Mouse (Mus musculus): Measurements from ENCODE around the gene B3galt1. TPM values are rescaled to one million over a fixed set of nuclear protein-coding genes. Genes with fewer than 3 reads are reported as not detected.

The B3galt1 gene
- polyA plus RNA-seq, 1 experiment from 2014 or later, result 11.9 TPM

DNA sequence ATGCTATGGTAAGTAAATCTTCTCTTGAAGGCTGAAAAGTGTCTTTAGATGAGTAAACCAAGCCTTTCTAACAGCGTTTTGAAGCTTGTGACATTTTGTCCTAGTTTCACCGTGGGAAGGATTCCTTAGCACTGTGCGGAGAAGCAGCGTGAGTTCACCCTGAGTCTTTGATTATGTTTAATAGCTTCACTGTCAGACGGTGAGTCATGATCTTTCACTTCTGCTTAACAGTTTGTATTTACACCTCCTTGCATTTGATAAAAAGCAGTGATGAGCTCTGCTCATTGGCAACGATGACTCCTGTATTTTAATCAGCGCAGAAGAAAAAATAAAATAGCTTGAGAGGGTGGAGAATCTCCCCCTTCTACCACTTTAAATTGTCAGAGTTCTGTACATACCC, 440.0 kb downstream of the B3galt1 start:
- Histone ChIP-seq H3K4me1 (no peaks in the 10 kb centered on the region), H3K27me3 (no peaks in the 10 kb centered on the region), H3K27ac (no peak overlapping the region), H3K9ac (no peak overlapping the region), H3K9me3 (no peaks in the 10 kb centered on the region), H3K4me2 (replicated peaks) (no peak overlapping the region), H3K36me3 (no peaks in the 10 kb centered on the region), H3K4me3 (no peak overlapping the region)
- ATAC-seq (ENCODE audit: insufficient number of reproducible peaks, insufficient read depth, low FRiP score, low TSS enrichment), result no peak
- 86% methylated on average over 7 of the region's 7 CpGs for WGBS

DNA sequence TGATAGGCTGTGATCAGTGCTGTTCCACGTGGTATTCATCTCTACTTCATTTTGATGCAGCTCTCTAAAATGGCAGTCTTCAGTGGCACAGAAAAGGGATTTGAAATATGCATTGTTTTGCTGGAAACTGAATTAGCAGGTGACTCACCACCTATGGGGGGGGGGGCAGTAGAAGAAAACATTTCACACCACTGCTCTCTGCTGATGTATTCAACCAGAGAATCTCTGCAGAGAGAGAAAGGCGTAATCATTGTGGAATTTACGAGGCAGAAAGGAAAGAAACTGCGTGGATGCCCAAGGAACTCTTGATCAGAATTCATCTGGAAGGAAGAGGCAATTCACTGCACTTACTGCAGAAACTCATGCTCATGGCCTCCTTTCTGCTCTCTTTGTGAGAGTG, 445.7 kb downstream of the B3galt1 start:
- Histone ChIP-seq H3K27ac (no peak overlapping the region), H3K36me3 (no peaks in the 10 kb centered on the region), H3K4me2 (replicated peaks) (no peak overlapping the region), H3K4me1 (no peaks in the 10 kb centered on the region), H3K27me3 (no peaks in the 10 kb centered on the region), H3K9ac (no peak overlapping the region), H3K9me3 (no peaks in the 10 kb centered on the region), H3K4me3 (no peak overlapping the region)
- no peak for ATAC-seq (ENCODE audit: insufficient number of reproducible peaks, insufficient read depth, low FRiP score, low TSS enrichment)
- 80% methylated on average over 4 of the region's 4 CpGs for WGBS

DNA sequence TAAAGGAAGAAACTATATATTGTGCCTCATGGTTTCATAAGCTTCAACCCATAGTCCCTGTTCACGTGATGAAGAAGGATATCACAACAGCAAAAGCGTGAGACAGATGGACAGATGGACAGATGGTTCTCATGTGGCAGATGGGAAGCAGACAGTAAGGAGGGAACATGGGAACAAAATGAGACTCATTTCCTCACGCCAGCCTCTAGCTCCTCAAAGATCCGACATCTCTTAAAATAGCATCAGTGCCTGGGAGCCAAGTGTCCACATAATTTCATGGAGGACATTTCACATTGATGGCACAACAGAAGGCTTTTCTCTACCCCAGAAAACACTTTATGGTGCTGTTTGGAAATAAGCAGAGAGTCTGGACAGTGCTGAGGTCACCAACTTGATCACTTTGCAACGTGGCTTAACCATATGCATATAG, 454.6 kb downstream of the B3galt1 start:
- Histone ChIP-seq H3K27ac (no peak overlapping the region), H3K9me3 (no peaks in the 10 kb centered on the region), H3K4me3 (no peak overlapping the region), H3K36me3 (no peaks in the 10 kb centered on the region), H3K9ac (no peak overlapping the region), H3K4me1 (no peaks in the 10 kb centered on the region), H3K27me3 (no peaks in the 10 kb centered on the region), H3K4me2 (replicated peaks) (no peak overlapping the region)
- WGBS, result 88% methylated on average over 5 of the region's 5 CpGs
- ATAC-seq (ENCODE audit: insufficient number of reproducible peaks, insufficient read depth, low FRiP score, low TSS enrichment), result no peak

DNA sequence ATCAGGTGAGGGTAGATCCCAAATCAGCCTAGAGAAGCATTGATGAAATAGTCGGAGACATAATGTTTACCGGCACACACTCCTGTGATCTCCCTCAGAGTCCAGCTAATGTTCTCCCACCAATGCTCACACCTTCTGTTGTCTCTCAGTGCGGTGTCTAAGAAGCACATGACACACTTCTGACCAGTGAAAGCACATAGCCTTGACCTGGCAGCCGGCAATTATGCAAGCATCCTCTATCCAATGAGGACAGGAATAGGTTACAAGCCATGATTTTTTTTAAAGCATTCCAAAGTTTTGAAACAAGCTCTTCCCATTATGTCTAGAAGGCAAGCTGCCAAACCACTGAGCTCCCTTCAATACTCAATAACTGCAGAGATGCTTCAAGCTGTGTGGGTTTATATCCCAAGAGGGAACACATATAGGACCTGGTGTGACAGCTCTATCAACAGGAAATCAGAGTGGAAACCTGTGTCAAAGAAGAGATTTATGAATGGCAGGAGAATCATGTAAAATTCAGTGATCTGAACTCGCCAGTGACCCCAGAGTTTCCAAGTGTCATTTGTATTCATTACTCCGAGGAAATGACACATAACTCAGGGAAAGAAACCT, 456.0 kb downstream of the B3galt1 start:
- ATAC-seq (ENCODE audit: insufficient number of reproducible peaks, insufficient read depth, low FRiP score, low TSS enrichment), result no peak
- no peaks in the 10 kb centered on the region for H3K9me3 ChIP-seq
- no peaks in the 10 kb centered on the region for H3K4me1 ChIP-seq
- no peaks in the 10 kb centered on the region for H3K36me3 ChIP-seq
- H3K4me2 ChIP-seq (replicated peaks), result no peak overlapping the region
- WGBS, result 89% methylated on average over 6 of the region's 6 CpGs
- H3K27me3 ChIP-seq, result no peaks in the 10 kb centered on the region
- no peak overlapping the region for H3K27ac ChIP-seq
- no peak overlapping the region for H3K4me3 ChIP-seq
- H3K9ac ChIP-seq, result no peak overlapping the region

DNA sequence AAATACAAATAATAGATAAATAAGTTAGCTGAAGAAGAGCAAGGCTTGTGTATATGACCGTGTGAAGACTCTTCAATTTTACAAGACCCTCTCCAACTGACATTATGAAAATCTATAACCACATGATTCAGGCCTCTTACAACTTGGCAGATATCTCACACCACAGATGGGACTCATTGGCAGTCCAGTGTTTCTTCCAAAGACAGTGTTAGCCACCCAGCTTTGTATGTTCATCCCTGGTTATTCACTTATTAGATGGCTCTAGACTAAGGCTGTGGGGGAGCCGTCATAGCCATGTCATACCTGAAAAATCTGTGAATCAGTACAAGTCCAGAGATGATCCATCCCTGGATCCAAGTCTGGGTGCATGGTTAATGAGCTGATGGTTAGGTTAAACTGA, 463.1 kb downstream of the B3galt1 start:
- 92% methylated on average over 2 of the region's 2 CpGs for WGBS

DNA sequence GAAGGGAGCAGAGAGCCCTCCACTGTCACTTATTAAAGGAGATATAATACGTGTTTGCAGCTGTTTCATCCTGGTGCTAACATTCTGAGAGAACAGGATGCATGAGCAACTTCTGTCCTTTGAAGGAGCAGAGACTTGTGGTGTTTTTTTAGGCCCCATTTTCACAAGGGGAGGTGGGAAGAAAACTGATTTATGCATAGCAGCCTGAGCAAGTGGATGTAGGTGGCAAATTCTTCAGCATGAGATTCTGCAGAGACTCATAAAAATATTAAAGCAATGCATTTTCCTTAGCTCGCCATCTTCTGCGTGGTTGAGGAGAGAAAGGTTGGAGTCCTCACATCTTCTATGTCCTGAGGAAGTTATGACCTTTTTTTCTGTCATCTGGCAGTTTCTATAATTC, 469.0 kb downstream of the B3galt1 start:
- no peaks in the 10 kb centered on the region for H3K9me3 ChIP-seq
- no peaks in the 10 kb centered on the region for H3K36me3 ChIP-seq
- 90% methylated on average over 3 of the region's 3 CpGs for WGBS
- H3K27ac ChIP-seq, result no peak overlapping the region
- H3K4me3 ChIP-seq, result no peak overlapping the region
- no peak for ATAC-seq (ENCODE audit: insufficient number of reproducible peaks, insufficient read depth, low FRiP score, low TSS enrichment)
- no peak overlapping the region for H3K9ac ChIP-seq
- H3K4me2 ChIP-seq (replicated peaks), result no peak overlapping the region
- no peaks in the 10 kb centered on the region for H3K27me3 ChIP-seq
- no peaks in the 10 kb centered on the region for H3K4me1 ChIP-seq

More for the DNA sequence above, 463.1 kb downstream of the B3galt1 start:
- Histone ChIP-seq H3K27ac (no peak overlapping the region), H3K4me2 (replicated peaks) (no peak overlapping the region), H3K9me3 (no peaks in the 10 kb centered on the region), H3K27me3 (no peaks in the 10 kb centered on the region), H3K36me3 (no peaks in the 10 kb centered on the region), H3K9ac (no peak overlapping the region), H3K4me3 (no peak overlapping the region), H3K4me1 (no peaks in the 10 kb centered on the region)
- ATAC-seq (ENCODE audit: insufficient number of reproducible peaks, insufficient read depth, low FRiP score, low TSS enrichment), result no peak

DNA sequence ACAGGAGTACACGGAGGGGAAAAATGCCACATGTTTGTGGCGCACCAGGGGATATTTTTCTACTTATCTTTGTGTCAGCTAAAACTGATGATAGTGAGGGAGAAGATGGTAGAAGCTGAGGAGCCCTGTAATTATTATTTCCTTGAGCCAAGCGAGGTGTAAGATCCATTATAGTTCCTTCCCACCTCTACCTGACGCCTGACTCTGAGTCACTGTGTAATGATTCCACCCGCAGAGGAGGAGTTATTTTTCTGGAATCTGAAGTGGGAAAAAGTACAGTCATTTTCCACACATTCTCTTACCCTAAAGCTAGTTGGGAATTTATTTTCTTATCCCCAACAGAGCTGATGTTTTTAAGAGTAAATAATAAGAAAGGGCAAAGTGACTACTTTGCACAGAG, 475.1 kb downstream of the B3galt1 start:
- Histone ChIP-seq H3K27me3 (no peaks in the 10 kb centered on the region), H3K36me3 (no peaks in the 10 kb centered on the region), H3K4me2 (replicated peaks) (no peak overlapping the region), H3K4me1 (no peaks in the 10 kb centered on the region), H3K4me3 (no peak overlapping the region), H3K9me3 (no peaks in the 10 kb centered on the region), H3K9ac (no peak overlapping the region), H3K27ac (no peak overlapping the region)
- ATAC-seq (ENCODE audit: insufficient number of reproducible peaks, insufficient read depth, low FRiP score, low TSS enrichment), result no peak
- WGBS, result 84% methylated on average over 5 of the region's 5 CpGs

DNA sequence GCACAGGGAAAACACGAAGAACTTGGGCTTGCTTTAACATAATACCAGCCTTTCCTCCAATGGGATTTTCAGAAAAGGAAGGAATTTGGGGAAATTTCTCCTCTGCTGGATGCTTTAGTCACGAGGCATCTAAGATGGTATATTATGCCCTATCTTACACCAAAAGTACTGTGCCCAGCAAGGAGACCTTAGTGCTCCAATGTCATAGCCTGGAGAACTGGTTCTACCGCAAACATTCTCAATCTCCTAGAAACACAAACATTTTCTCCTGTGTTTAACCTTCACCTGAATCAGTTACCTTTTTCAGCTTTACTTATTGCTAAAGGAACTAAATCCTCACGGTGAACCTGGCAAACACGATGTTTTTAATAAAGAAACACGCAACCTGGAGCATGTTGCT, 486.8 kb downstream of the B3galt1 start:
- H3K27ac ChIP-seq, result no peak overlapping the region
- WGBS, result 75% methylated on average over 6 of the region's 6 CpGs
- no peak overlapping the region for H3K4me3 ChIP-seq
- no peaks in the 10 kb centered on the region for H3K9me3 ChIP-seq
- no peaks in the 10 kb centered on the region for H3K27me3 ChIP-seq
- no peak overlapping the region for H3K9ac ChIP-seq
- no peaks in the 10 kb centered on the region for H3K4me1 ChIP-seq
- H3K36me3 ChIP-seq, result no peaks in the 10 kb centered on the region
- H3K4me2 ChIP-seq (replicated peaks), result no peak overlapping the region
- no peak for ATAC-seq (ENCODE audit: insufficient number of reproducible peaks, insufficient read depth, low FRiP score, low TSS enrichment)

DNA sequence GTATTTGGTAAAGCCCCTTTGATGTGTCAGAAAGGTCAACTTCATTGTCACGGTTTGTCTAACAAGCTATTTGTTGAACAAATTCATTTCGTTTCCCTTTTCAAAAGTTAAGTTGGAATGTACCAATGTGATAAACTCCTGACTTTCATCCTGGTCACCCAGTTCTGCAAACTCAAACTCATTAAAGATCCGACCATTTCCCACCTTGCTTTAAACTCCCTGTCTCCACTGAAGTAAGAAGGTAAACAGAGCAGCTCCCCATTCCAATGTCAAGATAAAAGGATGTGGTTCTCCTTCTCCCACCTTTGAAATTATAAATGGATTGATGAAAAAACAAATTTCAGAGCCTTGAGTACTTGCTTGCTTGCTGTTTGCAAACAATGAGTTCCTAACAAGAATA, 487.6 kb downstream of the B3galt1 start:
- Histone ChIP-seq H3K4me2 (replicated peaks) (no peak overlapping the region), H3K9ac (no peak overlapping the region), H3K4me1 (no peaks in the 10 kb centered on the region), H3K27ac (no peak overlapping the region), H3K9me3 (no peaks in the 10 kb centered on the region), H3K36me3 (no peaks in the 10 kb centered on the region), H3K4me3 (no peak overlapping the region), H3K27me3 (no peaks in the 10 kb centered on the region)
- 62% methylated on average over 3 of the region's 3 CpGs for WGBS
- no peak for ATAC-seq (ENCODE audit: insufficient number of reproducible peaks, insufficient read depth, low FRiP score, low TSS enrichment)

DNA sequence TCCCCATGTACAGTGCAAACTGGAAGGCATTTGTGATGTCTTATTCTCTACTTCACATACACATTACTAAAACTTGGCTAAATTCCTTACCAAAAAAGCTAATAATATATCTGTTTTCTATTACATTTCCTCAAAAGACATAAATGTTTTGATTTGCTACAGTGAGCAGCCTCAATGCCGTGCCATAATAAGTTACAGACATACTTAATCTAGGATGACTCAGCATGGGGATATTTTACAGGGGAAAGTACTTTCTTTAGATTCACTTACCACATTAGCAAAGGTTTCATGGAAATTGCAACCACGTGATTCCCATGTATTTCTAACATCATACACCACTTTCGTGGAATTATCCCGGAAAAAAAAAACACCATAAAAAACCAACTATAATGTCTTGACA, 495.7 kb downstream of the B3galt1 start:
- 44% methylated on average over 4 of the region's 4 CpGs for WGBS
- H3K27ac ChIP-seq, result no peak overlapping the region
- ATAC-seq (ENCODE audit: insufficient number of reproducible peaks, insufficient read depth, low FRiP score, low TSS enrichment), result no peak

DNA sequence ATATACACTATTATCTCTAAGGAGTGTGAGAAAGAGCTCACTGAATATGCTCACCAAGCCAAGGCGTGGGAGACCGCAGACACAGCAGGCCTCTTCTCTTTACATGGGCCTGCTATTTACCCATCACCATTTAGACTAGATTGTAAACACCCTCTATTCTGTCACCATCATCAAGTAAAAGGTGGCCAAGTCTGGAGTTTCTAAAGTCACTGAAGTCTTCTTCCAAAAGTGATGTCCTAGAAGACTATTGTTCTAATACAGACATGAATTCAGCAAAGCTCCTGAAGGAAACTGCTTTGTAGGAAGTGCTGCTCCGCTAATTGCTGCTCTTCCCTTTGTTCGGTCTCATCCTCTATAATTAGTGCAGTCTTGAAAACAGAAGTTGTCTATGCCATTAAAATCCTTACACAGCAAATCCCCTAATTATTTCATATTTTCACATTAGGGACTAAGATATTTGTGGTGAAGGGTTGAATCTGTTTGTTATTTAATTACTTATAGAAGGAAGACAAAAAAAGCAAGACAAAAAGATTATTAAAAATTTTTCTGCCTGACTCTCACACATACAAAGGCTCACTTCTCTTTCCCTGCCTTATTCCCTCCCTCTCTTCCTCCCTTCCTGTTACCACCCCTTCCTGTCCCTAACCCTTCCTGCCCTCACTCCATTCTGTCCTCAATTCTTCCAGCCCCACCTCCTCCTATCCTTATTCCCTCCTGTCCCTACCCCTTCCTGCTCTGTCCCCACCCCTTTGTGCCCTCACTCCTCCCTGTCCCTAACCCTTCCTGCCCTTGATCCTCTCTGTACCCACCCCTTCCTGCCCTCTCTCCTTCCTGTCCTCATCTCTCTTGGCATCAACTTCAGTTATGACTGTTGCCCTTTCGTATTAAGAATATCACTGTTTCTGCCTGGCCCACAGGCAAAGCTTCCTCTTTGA, 514.0 kb downstream of the B3galt1 start:
- Histone ChIP-seq H3K27ac (no peak overlapping the region), H3K9me3 (no peaks in the 10 kb centered on the region), H3K4me3 (no peak overlapping the region), H3K36me3 (no peaks in the 10 kb centered on the region), H3K27me3 (no peaks in the 10 kb centered on the region), H3K4me2 (replicated peaks) (no peak overlapping the region), H3K9ac (no peak overlapping the region), H3K4me1 (no peaks in the 10 kb centered on the region)
- no peak for ATAC-seq (ENCODE audit: insufficient number of reproducible peaks, insufficient read depth, low FRiP score, low TSS enrichment)
- WGBS, result 77% methylated on average over 5 of the region's 5 CpGs

More for the DNA sequence above, 495.7 kb downstream of the B3galt1 start:
- Histone ChIP-seq H3K9me3 (no peaks in the 10 kb centered on the region), H3K4me2 (replicated peaks) (no peak overlapping the region), H3K9ac (no peak overlapping the region), H3K4me3 (no peak overlapping the region), H3K36me3 (no peaks in the 10 kb centered on the region), H3K27me3 (no peaks in the 10 kb centered on the region), H3K4me1 (no peaks in the 10 kb centered on the region)

DNA sequence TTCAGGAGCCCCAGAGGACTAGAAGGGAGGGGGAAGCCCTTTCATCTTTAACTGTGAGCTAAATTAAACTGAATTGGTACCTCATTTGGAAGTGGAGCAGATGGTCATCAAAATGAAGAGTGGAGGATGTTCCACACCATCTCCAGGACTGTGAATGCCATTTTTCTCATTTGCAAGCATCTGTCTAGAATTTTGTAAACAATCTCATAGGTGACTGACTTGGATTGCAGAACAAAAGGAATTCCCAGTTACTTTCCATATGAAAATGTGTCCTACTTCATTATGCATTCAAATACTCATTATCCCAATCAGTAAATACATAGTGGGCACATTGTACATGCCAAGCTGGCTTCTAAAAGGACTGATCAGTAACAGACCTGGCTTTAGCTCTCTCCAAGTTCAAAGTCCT, 515.2 kb downstream of the B3galt1 start:
- Histone ChIP-seq H3K9ac (no peak overlapping the region), H3K4me2 (replicated peaks) (no peak overlapping the region), H3K27ac (no peak overlapping the region), H3K27me3 (no peaks in the 10 kb centered on the region), H3K36me3 (no peaks in the 10 kb centered on the region), H3K9me3 (no peaks in the 10 kb centered on the region), H3K4me3 (no peak overlapping the region), H3K4me1 (no peaks in the 10 kb centered on the region)
- ATAC-seq (ENCODE audit: insufficient number of reproducible peaks, insufficient read depth, low FRiP score, low TSS enrichment), result no peak

All from embryonic facial prominence, embryonic 12.5 days (tissue).